Mouse (Mus musculus): ENCODE results near the gene 4930590J08Rik. TPM values are rescaled to one million over a fixed set of nuclear protein-coding genes. Genes with fewer than 3 reads are reported as not detected.
"Not testable (repeated sequence)": the region's sequence is repeated elsewhere in the genome, so short reads cannot be mapped to it uniquely, and the experiment has no call there.

4930590J08Rik gene
- total RNA-seq (2014; rRNA removed) = 0.20 and 0.37 TPM in 2 replicates
- polyA plus RNA-seq (2012; rRNA removed) = 0.07 TPM in 1 of 2 replicates, not detected in the other

- peaks cover 30% of the 10 kb centered on the region for H3K36me3 ChIP-seq (ENCODE audit: control insufficient read depth, insufficient read depth, low read length)
- over 99% methylated on average over 2 of the region's 2 CpGs for WGBS
- H3K4me1 ChIP-seq (ENCODE audit: control insufficient read depth, insufficient read depth, low read length); H3K27me3 ChIP-seq (ENCODE audit: control insufficient read depth, insufficient read depth, low read length); H3K79me2 ChIP-seq (ENCODE audit: control insufficient read depth, insufficient read depth, low read length); H3K4me3 ChIP-seq (ENCODE audit: insufficient read depth, low read depth, low read length); DNase-seq (ENCODE audit: extremely low read depth, low read depth, low spot score); H3K27ac ChIP-seq (replicated peaks; ENCODE audit: insufficient read depth, low read depth, low read length); H3K9ac ChIP-seq (ENCODE audit: low read depth, low read length): not testable (repeated sequence)
These were observed at the start of gene 4930590J08Rik for GRCm38 (mm10) chr6:91902509-91902908. 4930590J08Rik (plus strand) TSS chr6:91902809.

- H3K4me1 ChIP-seq (ENCODE audit: control insufficient read depth, insufficient read depth, low read length) = no peaks in the 10 kb centered on the region
- H3K9ac ChIP-seq (ENCODE audit: low read depth, low read length) = no peak overlapping the region
- H3K27me3 ChIP-seq (ENCODE audit: control insufficient read depth, insufficient read depth, low read length) = peaks cover 13% of the 10 kb centered on the region; the same call in 1 of the 2 replicates
- no peak overlapping the region for H3K4me3 ChIP-seq (ENCODE audit: insufficient read depth, low read depth, low read length)
- H3K27ac ChIP-seq (replicated peaks; ENCODE audit: insufficient read depth, low read depth, low read length) = no peak overlapping the region
- 64% methylated on average over 5 of the region's 5 CpGs for WGBS
- H3K79me2 ChIP-seq (ENCODE audit: control insufficient read depth, insufficient read depth, low read length) = no peaks in the 10 kb centered on the region
- TF ChIP-seq POLR2A (IDR thresholded peaks at IDR 0.05; ENCODE audit: extremely low read depth, insufficient read depth, low read length) = no peak
- TF ChIP-seq CTCF (IDR thresholded peaks at IDR 0.05; ENCODE audit: low read depth, low read length) = no peak
- H3K36me3 ChIP-seq (ENCODE audit: control insufficient read depth, insufficient read depth, low read length) = no peaks in the 10 kb centered on the region
- DNase-seq (ENCODE audit: extremely low read depth, low read depth, low spot score) = no peak
These were observed 44.3 kb upstream of the 4930590J08Rik start for GRCm38 (mm10) chr6:91858339-91858738.

- no peaks in the 10 kb centered on the region for H3K79me2 ChIP-seq (ENCODE audit: control insufficient read depth, insufficient read depth, low read length)
- DNase-seq (ENCODE audit: extremely low read depth, low read depth, low spot score) = no peak
- H3K27ac ChIP-seq (replicated peaks; ENCODE audit: insufficient read depth, low read depth, low read length) = no peak overlapping the region
- no peak overlapping the region for H3K9ac ChIP-seq (ENCODE audit: low read depth, low read length)
- H3K4me3 ChIP-seq (ENCODE audit: insufficient read depth, low read depth, low read length) = no peak overlapping the region
- H3K27me3 ChIP-seq (ENCODE audit: control insufficient read depth, insufficient read depth, low read length) = peaks cover 11% of the 10 kb centered on the region; the same call in 1 of the 2 replicates
- no peaks in the 10 kb centered on the region for H3K36me3 ChIP-seq (ENCODE audit: control insufficient read depth, insufficient read depth, low read length)
- TF ChIP-seq POLR2A (IDR thresholded peaks at IDR 0.05; ENCODE audit: extremely low read depth, insufficient read depth, low read length) = no peak
- TF ChIP-seq CTCF (IDR thresholded peaks at IDR 0.05; ENCODE audit: low read depth, low read length) = no peak
- H3K4me1 ChIP-seq (ENCODE audit: control insufficient read depth, insufficient read depth, low read length) = no peaks in the 10 kb centered on the region
These were observed 39.8 kb upstream of the 4930590J08Rik start for GRCm38 (mm10) chr6:91862848-91863247.

- Histone ChIP-seq H3K27me3 (ENCODE audit: control insufficient read depth, insufficient read depth, low read length) (peaks cover 8% of the 10 kb centered on the region; the same call in 1 of the 2 replicates), H3K79me2 (ENCODE audit: control insufficient read depth, insufficient read depth, low read length) (no peaks in the 10 kb centered on the region), H3K4me3 (ENCODE audit: insufficient read depth, low read depth, low read length) (no peak overlapping the region), H3K27ac (replicated peaks; ENCODE audit: insufficient read depth, low read depth, low read length) (no peak overlapping the region), H3K4me1 (ENCODE audit: control insufficient read depth, insufficient read depth, low read length) (no peaks in the 10 kb centered on the region), H3K36me3 (ENCODE audit: control insufficient read depth, insufficient read depth, low read length) (no peaks in the 10 kb centered on the region), H3K9ac (ENCODE audit: low read depth, low read length) (no peak overlapping the region)
- no peak for TF ChIP-seq CTCF (IDR thresholded peaks at IDR 0.05; ENCODE audit: low read depth, low read length)
- no peak for TF ChIP-seq POLR2A (IDR thresholded peaks at IDR 0.05; ENCODE audit: extremely low read depth, insufficient read depth, low read length)
- no peak for DNase-seq (ENCODE audit: extremely low read depth, low read depth, low spot score)
- WGBS = 66% methylated on average over 5 of the region's 5 CpGs
These were observed 38.0 kb upstream of the 4930590J08Rik start for GRCm38 (mm10) chr6:91864595-91864994.

GRCm38 (mm10) chr6:91865601-91866000 is 37.0 kb upstream of the 4930590J08Rik start:
- no peak for TF ChIP-seq CTCF (IDR thresholded peaks at IDR 0.05; ENCODE audit: low read depth, low read length)
- TF ChIP-seq POLR2A (IDR thresholded peaks at IDR 0.05; ENCODE audit: extremely low read depth, insufficient read depth, low read length) = no peak
- Histone ChIP-seq H3K79me2 (ENCODE audit: control insufficient read depth, insufficient read depth, low read length) (no peaks in the 10 kb centered on the region), H3K4me1 (ENCODE audit: control insufficient read depth, insufficient read depth, low read length) (no peaks in the 10 kb centered on the region), H3K4me3 (ENCODE audit: insufficient read depth, low read depth, low read length) (no peak overlapping the region), H3K27ac (replicated peaks; ENCODE audit: insufficient read depth, low read depth, low read length) (no peak overlapping the region), H3K9ac (ENCODE audit: low read depth, low read length) (no peak overlapping the region), H3K27me3 (ENCODE audit: control insufficient read depth, insufficient read depth, low read length) (peaks cover 8% of the 10 kb centered on the region; the same call in 1 of the 2 replicates), H3K36me3 (ENCODE audit: control insufficient read depth, insufficient read depth, low read length) (no peaks in the 10 kb centered on the region)
- DNase-seq (ENCODE audit: extremely low read depth, low read depth, low spot score) = no peak
- WGBS = 89% methylated on average over 11 of the region's 11 CpGs

GRCm38 (mm10) chr6:91868091-91868490 is 34.5 kb upstream of the 4930590J08Rik start:
- no peak for TF ChIP-seq CTCF (IDR thresholded peaks at IDR 0.05; ENCODE audit: low read depth, low read length)
- no peak for TF ChIP-seq POLR2A (IDR thresholded peaks at IDR 0.05; ENCODE audit: extremely low read depth, insufficient read depth, low read length)
- H3K27ac ChIP-seq (replicated peaks; ENCODE audit: insufficient read depth, low read depth, low read length) = no peak overlapping the region
- H3K79me2 ChIP-seq (ENCODE audit: control insufficient read depth, insufficient read depth, low read length) = no peaks in the 10 kb centered on the region
- no peak for DNase-seq (ENCODE audit: extremely low read depth, low read depth, low spot score)
- H3K4me1 ChIP-seq (ENCODE audit: control insufficient read depth, insufficient read depth, low read length) = no peaks in the 10 kb centered on the region
- no peaks in the 10 kb centered on the region for H3K36me3 ChIP-seq (ENCODE audit: control insufficient read depth, insufficient read depth, low read length)
- 94% methylated on average over 5 of the region's 5 CpGs for WGBS
- no peak overlapping the region for H3K9ac ChIP-seq (ENCODE audit: low read depth, low read length)
- H3K4me3 ChIP-seq (ENCODE audit: insufficient read depth, low read depth, low read length) = no peak overlapping the region
- peaks cover 2% of the 10 kb centered on the region; the same call in 1 of the 2 replicates for H3K27me3 ChIP-seq (ENCODE audit: control insufficient read depth, insufficient read depth, low read length)
